Mouse (Mus musculus): ENCODE results near the gene Gm49711. TPM values are rescaled to one million over a fixed set of nuclear protein-coding genes. Genes with fewer than 3 reads are reported as not detected.

The Gm49711 gene
- polyA plus RNA-seq (2011; ENCODE audit: insufficient read length, low read depth, missing spikeins), result not detected in 2 replicates

- Histone ChIP-seq H3K4me3 (ENCODE audit: insufficient read depth, low read length) (peak within 1 kb of the TSS; percentile 78), H3K4me1 (ENCODE audit: control insufficient read depth, insufficient read depth, low read length) (no peaks in the 10 kb centered on the region), H3K27ac (ENCODE audit: insufficient read depth, low read length) (no peak within 1 kb of the TSS)
- TF ChIP-seq CTCF (IDR thresholded peaks at IDR 0.05; ENCODE audit: borderline replicate concordance, insufficient read depth, low read length) (no peak; the same call in 1 of the 2 replicates), POLR2A (IDR thresholded peaks at IDR 0.05; ENCODE audit: low read depth, low read length) (peak; percentile 96)
These were observed at the start of gene Gm49711, which contains the start of the genes Mrps6 and Slc5a3 for GRCm38 (mm10) chr16:92057852-92058643. Gene Gm49711, plus strand, starts transcription at chr16:92058316. Gene Mrps6, plus strand, starts transcription at chr16:92058270. Gene Slc5a3, plus strand, starts transcription at chr16:92058322.

GRCm38 (mm10) chr16:92009586-92009985 is 48.5 kb upstream of the Gm49711 start:
- Histone ChIP-seq H3K4me3 (ENCODE audit: insufficient read depth, low read length) (no peak overlapping the region), H3K4me1 (ENCODE audit: control insufficient read depth, insufficient read depth, low read length) (peaks cover 3% of the 10 kb centered on the region; the same call in 1 of the 2 replicates), H3K27ac (ENCODE audit: insufficient read depth, low read length) (no peak overlapping the region)
- TF ChIP-seq CTCF (IDR thresholded peaks at IDR 0.05; ENCODE audit: borderline replicate concordance, insufficient read depth, low read length) (no peak), POLR2A (IDR thresholded peaks at IDR 0.05; ENCODE audit: low read depth, low read length) (no peak)

- H3K4me1 ChIP-seq (ENCODE audit: control insufficient read depth, insufficient read depth, low read length), result peaks cover 8% of the 10 kb centered on the region
- H3K4me3 ChIP-seq (ENCODE audit: insufficient read depth, low read length), result no peak overlapping the region
- no peak for TF ChIP-seq POLR2A (IDR thresholded peaks at IDR 0.05; ENCODE audit: low read depth, low read length)
- no peak for TF ChIP-seq CTCF (IDR thresholded peaks at IDR 0.05; ENCODE audit: borderline replicate concordance, insufficient read depth, low read length)
- peak overlapping the region; percentile 75 for H3K27ac ChIP-seq (ENCODE audit: insufficient read depth, low read length)
These were observed 41.3 kb upstream of the Gm49711 start for GRCm38 (mm10) chr16:92016792-92017191.

DNA sequence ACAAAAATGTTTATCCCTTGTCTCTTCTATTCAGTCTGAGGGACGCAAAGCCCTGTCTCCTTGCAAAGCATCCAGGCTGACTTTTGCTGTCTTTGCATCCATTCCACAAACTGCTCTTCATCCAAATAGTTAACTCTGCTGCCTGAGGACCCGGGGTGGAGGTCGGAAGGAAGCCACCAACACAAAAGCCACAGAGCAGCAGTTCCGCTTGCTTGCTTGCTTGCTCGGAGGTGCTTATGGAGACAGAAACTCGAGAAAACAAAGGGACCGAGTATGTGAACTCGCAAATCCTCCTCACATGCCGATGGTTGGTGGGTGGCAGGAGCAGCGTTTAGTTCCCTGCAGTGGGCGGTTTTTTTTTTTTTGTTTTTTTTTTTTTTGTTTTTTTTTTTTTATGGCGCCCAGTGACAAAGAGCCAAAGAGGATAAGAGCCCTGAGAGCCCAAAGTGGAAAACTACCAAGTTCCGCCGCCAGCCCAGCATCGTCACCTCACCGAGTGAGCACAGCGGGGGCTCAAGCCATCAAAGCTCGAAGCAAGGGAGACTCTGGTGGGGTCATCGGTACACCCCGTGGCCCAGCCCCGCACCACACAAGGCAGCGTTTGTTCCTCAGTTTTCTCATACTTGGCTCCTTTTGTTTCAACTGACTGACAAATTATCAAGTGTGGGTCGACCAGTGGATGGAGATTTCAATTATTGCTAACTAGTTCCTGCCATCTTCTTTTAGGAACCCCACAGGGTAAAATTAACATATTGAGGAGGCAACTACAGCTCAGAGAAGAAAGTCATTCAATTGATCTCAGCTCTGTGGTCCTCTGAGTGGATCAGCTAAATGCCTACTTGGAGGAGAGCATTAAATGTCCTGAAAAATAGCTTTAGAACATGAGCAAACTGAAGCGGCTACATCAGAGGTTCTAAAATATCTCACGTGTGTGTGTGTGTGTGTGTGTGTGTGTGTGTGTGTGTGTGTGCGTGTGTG is 38.7 kb upstream of the Gm49711 start:
- peaks cover 8% of the 10 kb centered on the region for H3K4me1 ChIP-seq (ENCODE audit: control insufficient read depth, insufficient read depth, low read length)
- H3K27ac ChIP-seq (ENCODE audit: insufficient read depth, low read length), result peak overlapping the region; percentile 20; the same call in 1 of the 2 replicates
- no peak overlapping the region for H3K4me3 ChIP-seq (ENCODE audit: insufficient read depth, low read length)
- TF ChIP-seq CTCF (IDR thresholded peaks at IDR 0.05; ENCODE audit: borderline replicate concordance, insufficient read depth, low read length) (no peak), POLR2A (IDR thresholded peaks at IDR 0.05; ENCODE audit: low read depth, low read length) (0 out of 2 replicates have a peak, but pooled peaks have one; percentile 19)

GRCm38 (mm10) chr16:92021656-92022400 is 36.3 kb upstream of the Gm49711 start:
- no peak for TF ChIP-seq CTCF (IDR thresholded peaks at IDR 0.05; ENCODE audit: borderline replicate concordance, insufficient read depth, low read length)
- no peak for TF ChIP-seq POLR2A (IDR thresholded peaks at IDR 0.05; ENCODE audit: low read depth, low read length)
- Histone ChIP-seq H3K27ac (ENCODE audit: insufficient read depth, low read length) (no peak overlapping the region), H3K4me1 (ENCODE audit: control insufficient read depth, insufficient read depth, low read length) (peaks cover 5% of the 10 kb centered on the region; the same call in 1 of the 2 replicates), H3K4me3 (ENCODE audit: insufficient read depth, low read length) (no peak overlapping the region)

DNA sequence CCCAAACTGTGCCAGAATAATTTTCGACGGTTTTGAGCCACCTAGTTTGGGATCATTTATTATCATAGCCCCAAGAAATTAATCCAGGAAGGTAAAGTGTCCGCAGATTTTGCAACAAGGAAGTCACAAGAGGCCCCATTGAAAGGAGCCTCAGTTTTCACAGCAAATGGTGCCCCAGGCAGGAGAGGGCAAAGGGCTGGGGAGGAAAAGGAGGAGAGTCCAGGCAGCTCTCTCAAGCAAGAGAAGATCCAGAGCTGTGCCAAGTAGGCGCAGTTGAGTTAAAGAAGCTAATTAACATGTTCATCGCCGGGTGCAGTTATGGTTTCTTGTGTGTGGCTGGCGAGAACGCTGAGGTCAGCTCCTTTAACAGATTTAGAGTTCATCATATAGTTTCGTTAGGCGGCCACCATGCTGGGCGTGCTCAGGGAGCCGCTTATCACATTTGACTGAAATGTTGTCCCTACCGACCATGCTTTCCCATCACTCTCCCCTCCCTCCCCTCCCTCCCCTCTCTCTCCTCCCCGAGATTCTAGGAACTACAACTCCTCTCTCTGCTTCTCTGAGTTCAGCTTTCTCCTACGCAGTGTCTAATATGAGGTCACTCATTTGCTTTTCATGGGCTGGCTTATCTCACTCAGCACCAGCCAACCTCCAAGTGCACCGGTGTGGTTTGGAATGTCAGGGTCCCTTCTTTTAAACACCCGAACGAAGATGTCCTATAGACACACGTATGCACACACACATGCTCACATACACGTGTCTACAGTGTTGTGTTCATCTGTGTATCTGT is 35.4 kb upstream of the Gm49711 start:
- no peak overlapping the region for H3K4me3 ChIP-seq (ENCODE audit: insufficient read depth, low read length)
- H3K27ac ChIP-seq (ENCODE audit: insufficient read depth, low read length), result no peak overlapping the region
- TF ChIP-seq POLR2A (IDR thresholded peaks at IDR 0.05; ENCODE audit: low read depth, low read length) (no peak), CTCF (IDR thresholded peaks at IDR 0.05; ENCODE audit: borderline replicate concordance, insufficient read depth, low read length) (no peak)
- 0 out of 2 replicates have a peak, but pooled peaks cover 3% of the 10 kb centered on the region for H3K4me1 ChIP-seq (ENCODE audit: control insufficient read depth, insufficient read depth, low read length)

- no peak for TF ChIP-seq POLR2A (IDR thresholded peaks at IDR 0.05; ENCODE audit: low read depth, low read length)
- no peak for TF ChIP-seq CTCF (IDR thresholded peaks at IDR 0.05; ENCODE audit: borderline replicate concordance, insufficient read depth, low read length)
- Histone ChIP-seq H3K27ac (ENCODE audit: insufficient read depth, low read length) (no peak overlapping the region), H3K4me1 (ENCODE audit: control insufficient read depth, insufficient read depth, low read length) (no peaks in the 10 kb centered on the region), H3K4me3 (ENCODE audit: insufficient read depth, low read length) (no peak overlapping the region)
These were observed 24.8 kb upstream of the Gm49711 start for GRCm38 (mm10) chr16:92033286-92033685.

DNA sequence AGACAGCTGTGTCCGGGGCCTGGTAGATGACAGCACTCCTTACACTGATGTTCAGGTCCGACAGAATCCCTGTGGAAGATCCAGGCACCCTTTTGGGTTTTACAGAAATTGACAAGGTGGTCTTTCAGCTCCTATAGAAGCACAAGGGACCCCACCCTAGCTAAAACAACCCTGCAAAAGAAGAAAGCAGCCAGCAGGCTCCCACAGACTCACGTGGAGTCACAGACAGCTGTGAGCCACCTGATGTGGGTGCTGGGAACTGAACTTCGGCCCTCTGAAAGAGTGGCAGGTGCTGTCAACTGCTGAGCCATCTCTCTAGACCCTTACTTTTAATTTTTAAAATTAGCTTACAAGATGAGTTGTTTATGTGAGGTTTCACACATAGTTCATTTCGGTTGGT is 23.4 kb upstream of the Gm49711 start:
- TF ChIP-seq CTCF (IDR thresholded peaks at IDR 0.05; ENCODE audit: borderline replicate concordance, insufficient read depth, low read length), result no peak
- TF ChIP-seq POLR2A (IDR thresholded peaks at IDR 0.05; ENCODE audit: low read depth, low read length), result no peak
- H3K4me1 ChIP-seq (ENCODE audit: control insufficient read depth, insufficient read depth, low read length), result no peaks in the 10 kb centered on the region
- no peak overlapping the region for H3K4me3 ChIP-seq (ENCODE audit: insufficient read depth, low read length)
- no peak overlapping the region for H3K27ac ChIP-seq (ENCODE audit: insufficient read depth, low read length)

Measured in embryonic fibroblast, embryonic 13.5 days (primary cell).